Mouse (Mus musculus): Measurements from ENCODE around the gene Olfr1298.

The Olfr1298 gene

GRCm38 (mm10) chr2:111649101-111649500 lies at the start of gene Olfr1298:
TSS of gene Olfr1298 (minus strand) at chr2:111649201.
- no peak for DNase-seq (ENCODE audit: low spot score in 2 of 2)

- no peak for DNase-seq (ENCODE audit: low spot score in 2 of 2)
Measured at GRCm38 (mm10) chr2:111661119-111661518, 12.1 kb upstream of the Olfr1298 start, which contains the start of gene Olfr1299. TSS of gene Olfr1299 (plus strand) at chr2:111661419.

DNA sequence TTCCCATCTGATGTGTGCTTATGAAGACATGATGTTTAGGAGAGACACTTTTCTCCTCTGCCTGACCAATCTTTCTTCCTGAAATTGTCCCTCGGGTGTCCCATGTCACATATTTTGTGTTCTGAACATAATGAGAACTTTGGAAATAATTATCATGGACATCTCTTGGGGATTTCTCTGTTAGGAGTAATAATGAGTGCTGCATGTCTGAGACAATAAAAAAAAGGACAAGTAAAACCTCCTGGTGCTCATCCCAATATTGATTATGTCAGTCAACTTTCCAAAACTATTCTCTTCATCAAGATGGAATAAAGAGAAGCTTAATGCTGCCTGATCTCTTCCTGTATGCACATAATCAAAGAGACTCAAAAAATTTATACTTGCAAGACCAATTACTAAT lies 22.6 kb downstream of the Olfr1298 start, which contains the start of gene Olfr1297:
TSS of gene Olfr1297 (minus strand) at position 101 of the 400 bp plus-strand sequence.
- DNase-seq (ENCODE audit: low spot score in 2 of 2) = no peak
